Mouse (Mus musculus): ENCODE results near the gene Cstl1.

DNA sequence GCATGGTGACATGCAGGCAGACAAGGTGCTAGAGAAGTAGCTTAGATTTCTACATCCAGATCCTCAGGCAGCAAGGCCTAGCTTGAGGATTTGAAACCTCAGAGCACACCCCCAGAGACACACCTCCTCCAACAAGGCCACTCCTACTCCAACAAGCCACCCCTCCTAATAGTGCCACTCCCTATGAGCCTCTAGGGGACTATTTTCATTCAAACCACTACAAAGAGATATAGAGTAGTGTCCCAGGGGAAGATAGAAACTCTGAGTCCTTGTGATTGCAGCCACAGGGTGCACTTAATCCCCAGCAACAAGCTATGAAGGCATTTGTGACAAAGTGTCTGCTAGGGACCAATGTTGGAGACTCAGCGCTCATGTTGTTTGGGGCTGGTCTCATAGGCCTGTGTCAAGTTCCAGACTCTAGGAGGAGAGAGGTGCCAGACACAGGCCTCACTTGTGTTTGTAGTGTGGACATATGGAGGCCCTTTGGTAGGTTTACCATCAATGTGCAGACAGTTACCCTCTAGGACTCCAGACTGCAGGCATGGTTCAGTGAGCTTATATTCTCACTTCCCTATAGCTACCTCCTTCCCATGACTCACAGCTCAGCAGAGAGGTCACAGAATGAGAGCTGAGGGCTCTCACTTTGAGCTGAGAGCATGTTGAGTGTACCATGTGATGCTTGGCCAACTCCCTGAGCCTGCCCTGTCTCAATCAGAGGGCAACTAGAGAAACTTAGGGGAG, 13.7 kb downstream of the Cstl1 start:
- TF ChIP-seq POLR2A (IDR thresholded peaks at IDR 0.05; ENCODE audit: insufficient read depth, low read depth, low read length): no peak
- TF ChIP-seq CTCF (IDR thresholded peaks at IDR 0.05; ENCODE audit: insufficient read depth, low read depth, low read length): no peak
